Mouse (Mus musculus): Measurements from ENCODE around the gene Trim7. TPM values are rescaled to one million over a fixed set of nuclear protein-coding genes. Genes with fewer than 3 reads are reported as not detected.
A peak's percentile ranks its signal among the peaks of the same experiment; 100 is the strongest.

Trim7 gene
- polyA plus RNA-seq, 1 experiment from 2014 or later: 3.7 TPM

- WGBS: under 1% methylated on average over 30 of the region's 30 CpGs
- Histone ChIP-seq H3K9ac (peak overlapping the region; percentile 58), H3K9me3 (replicated peaks) (no peaks in the 10 kb centered on the region), H3K4me1 (peaks cover 20% of the 10 kb centered on the region), H3K27me3 (peaks cover 3% of the 10 kb centered on the region; the same call in 1 of the 2 replicates), H3K4me2 (peak overlapping the region; percentile 68), H3K4me3 (replicated peaks) (peak overlapping the region; percentile 61), H3K36me3 (no peaks in the 10 kb centered on the region), H3K27ac (peak overlapping the region; percentile 67)
- ATAC-seq (replicated peaks; ENCODE audit: low FRiP score): peak; percentile 89
These were observed 8.0 kb downstream of the Trim7 start for GRCm38 (mm10) chr11:48833731-48834639.

GRCm38 (mm10) chr11:48835923-48836322, 10.0 kb downstream of the Trim7 start:
- 72% methylated on average over 6 of the region's 6 CpGs for WGBS
- Histone ChIP-seq H3K27ac (no peak overlapping the region), H3K4me3 (replicated peaks) (no peak overlapping the region), H3K4me2 (no peak overlapping the region), H3K4me1 (peaks cover 24% of the 10 kb centered on the region), H3K9me3 (replicated peaks) (no peaks in the 10 kb centered on the region), H3K9ac (no peak overlapping the region), H3K36me3 (no peaks in the 10 kb centered on the region), H3K27me3 (peaks cover 7% of the 10 kb centered on the region; the same call in 1 of the 2 replicates)
- ATAC-seq (replicated peaks; ENCODE audit: low FRiP score): no peak

- Histone ChIP-seq H3K9me3 (replicated peaks) (no peaks in the 10 kb centered on the region), H3K4me3 (replicated peaks) (peak overlapping the region; percentile 89), H3K27ac (0 out of 2 replicates have a peak overlapping the region, but pooled peaks have one; percentile 68), H3K36me3 (no peaks in the 10 kb centered on the region), H3K9ac (peak overlapping the region; percentile 72), H3K4me1 (peaks cover 24% of the 10 kb centered on the region), H3K27me3 (peaks cover 7% of the 10 kb centered on the region; the same call in 1 of the 2 replicates), H3K4me2 (peak overlapping the region; percentile 86)
- WGBS: 7% methylated on average over 11 of the region's 11 CpGs
- peak; percentile 4; the same call in 1 of the 2 replicates for ATAC-seq (replicated peaks; ENCODE audit: low FRiP score)
These were observed 11.0 kb downstream of the Trim7 start for GRCm38 (mm10) chr11:48836990-48837309.

- Histone ChIP-seq H3K9me3 (replicated peaks) (no peaks in the 10 kb centered on the region), H3K4me2 (peak overlapping the region; percentile 86), H3K9ac (peak overlapping the region; percentile 72), H3K36me3 (no peaks in the 10 kb centered on the region), H3K27ac (peak overlapping the region; percentile 68), H3K27me3 (peaks cover 7% of the 10 kb centered on the region; the same call in 1 of the 2 replicates), H3K4me1 (peaks cover 24% of the 10 kb centered on the region), H3K4me3 (replicated peaks) (peak overlapping the region; percentile 89)
- WGBS: under 1% methylated on average over 77 of the region's 77 CpGs
- ATAC-seq (replicated peaks; ENCODE audit: low FRiP score): peak; percentile 26
These were observed 11.6 kb downstream of the Trim7 start for GRCm38 (mm10) chr11:48837310-48838180.

- Histone ChIP-seq H3K4me2 (peak overlapping the region; percentile 86), H3K27ac (peak overlapping the region; percentile 68), H3K4me3 (replicated peaks) (peak overlapping the region; percentile 89), H3K27me3 (peaks cover 7% of the 10 kb centered on the region; the same call in 1 of the 2 replicates), H3K36me3 (no peaks in the 10 kb centered on the region), H3K9me3 (replicated peaks) (no peaks in the 10 kb centered on the region), H3K9ac (peak overlapping the region; percentile 72), H3K4me1 (peaks cover 20% of the 10 kb centered on the region)
- ATAC-seq (replicated peaks; ENCODE audit: low FRiP score): peak; percentile 7
- 2% methylated on average over 16 of the region's 16 CpGs for WGBS
These were observed 12.3 kb downstream of the Trim7 start for GRCm38 (mm10) chr11:48838181-48838797.

GRCm38 (mm10) chr11:48838879-48839680, 13.1 kb downstream of the Trim7 start:
- Histone ChIP-seq H3K9ac (no peak overlapping the region), H3K27me3 (peaks cover 7% of the 10 kb centered on the region; the same call in 1 of the 2 replicates), H3K4me3 (replicated peaks) (peak overlapping the region; percentile 89), H3K4me1 (peaks cover 20% of the 10 kb centered on the region), H3K36me3 (no peaks in the 10 kb centered on the region), H3K4me2 (peak overlapping the region; percentile 86), H3K27ac (no peak overlapping the region), H3K9me3 (replicated peaks) (no peaks in the 10 kb centered on the region)
- WGBS: 78% methylated on average over 10 of the region's 10 CpGs
- no peak for ATAC-seq (replicated peaks; ENCODE audit: low FRiP score)

- Histone ChIP-seq H3K9ac (no peak overlapping the region), H3K9me3 (replicated peaks) (no peaks in the 10 kb centered on the region), H3K4me1 (peaks cover 20% of the 10 kb centered on the region), H3K27me3 (peaks cover 12% of the 10 kb centered on the region; the same call in 1 of the 2 replicates), H3K4me3 (replicated peaks) (no peak overlapping the region), H3K27ac (no peak overlapping the region), H3K36me3 (no peaks in the 10 kb centered on the region), H3K4me2 (no peak overlapping the region)
- ATAC-seq (replicated peaks; ENCODE audit: low FRiP score): no peak
These were observed 14.9 kb downstream of the Trim7 start for GRCm38 (mm10) chr11:48840805-48841204.

GRCm38 (mm10) chr11:48841213-48841612, 15.3 kb downstream of the Trim7 start:
- Histone ChIP-seq H3K9ac (no peak overlapping the region), H3K4me2 (no peak overlapping the region), H3K36me3 (no peaks in the 10 kb centered on the region), H3K4me3 (replicated peaks) (no peak overlapping the region), H3K9me3 (replicated peaks) (no peaks in the 10 kb centered on the region), H3K27ac (no peak overlapping the region), H3K27me3 (0 out of 2 replicates have a peak, but pooled peaks cover 12% of the 10 kb centered on the region), H3K4me1 (peaks cover 20% of the 10 kb centered on the region)
- WGBS: 65% methylated on average over 5 of the region's 5 CpGs
- ATAC-seq (replicated peaks; ENCODE audit: low FRiP score): no peak

- Histone ChIP-seq H3K36me3 (no peaks in the 10 kb centered on the region), H3K27me3 (0 out of 2 replicates have a peak, but pooled peaks cover 9% of the 10 kb centered on the region), H3K9ac (no peak overlapping the region), H3K9me3 (replicated peaks) (no peaks in the 10 kb centered on the region), H3K27ac (no peak overlapping the region), H3K4me2 (no peak overlapping the region), H3K4me1 (peaks cover 12% of the 10 kb centered on the region), H3K4me3 (replicated peaks) (no peak overlapping the region)
- 81% methylated on average over 4 of the region's 4 CpGs for WGBS
- ATAC-seq (replicated peaks; ENCODE audit: low FRiP score): no peak
These were observed 16.4 kb downstream of the Trim7 start for GRCm38 (mm10) chr11:48842378-48842792.

- no peak overlapping the region for H3K9ac ChIP-seq
- H3K36me3 ChIP-seq: no peaks in the 10 kb centered on the region
- no peak overlapping the region for H3K27ac ChIP-seq
- ATAC-seq (replicated peaks; ENCODE audit: low FRiP score): no peak
- 0 out of 2 replicates have a peak, but pooled peaks cover 9% of the 10 kb centered on the region for H3K27me3 ChIP-seq
- H3K4me3 ChIP-seq (replicated peaks): no peak overlapping the region
- H3K4me1 ChIP-seq: peaks cover 10% of the 10 kb centered on the region
- H3K9me3 ChIP-seq (replicated peaks): no peaks in the 10 kb centered on the region
- H3K4me2 ChIP-seq: no peak overlapping the region
- WGBS: 81% methylated on average over 11 of the region's 11 CpGs
These were observed 17.3 kb downstream of the Trim7 start for GRCm38 (mm10) chr11:48843202-48843601.

- Histone ChIP-seq H3K4me1 (0 out of 2 replicates have a peak, but pooled peaks cover 2% of the 10 kb centered on the region), H3K27ac (no peak overlapping the region), H3K4me3 (replicated peaks) (no peak overlapping the region), H3K4me2 (no peak overlapping the region), H3K27me3 (peaks cover 15% of the 10 kb centered on the region; the same call in 1 of the 2 replicates), H3K36me3 (no peaks in the 10 kb centered on the region), H3K9me3 (replicated peaks) (no peaks in the 10 kb centered on the region), H3K9ac (no peak overlapping the region)
- ATAC-seq (replicated peaks; ENCODE audit: low FRiP score): no peak
- 57% methylated on average over 6 of the region's 6 CpGs for WGBS
These were observed 18.4 kb downstream of the Trim7 start for GRCm38 (mm10) chr11:48844309-48844708.
